Mouse (Mus musculus): ENCODE results near the gene Il1r1. TPM values are rescaled to one million over a fixed set of nuclear protein-coding genes. Genes with fewer than 3 reads are reported as not detected.

The Il1r1 gene
- polyA plus RNA-seq, 1 experiment, result 0.49 TPM

- TF ChIP-seq POLR2A (IDR thresholded peaks at IDR 0.05; ENCODE audit: insufficient read depth, low read length), result no peak
- no peak for TF ChIP-seq CTCF (IDR thresholded peaks at IDR 0.05; ENCODE audit: low read depth, low read length)
- no peak for TF ChIP-seq EP300 (IDR thresholded peaks at IDR 0.05; ENCODE audit: insufficient read depth, low read depth, low read length)
- Histone ChIP-seq H3K27me3 (ENCODE audit: control insufficient read depth, insufficient read depth, low read length, poor library complexity, severe bottlenecking) (no peaks in the 10 kb centered on the region), H3K36me3 (ENCODE audit: control insufficient read depth, insufficient read depth, low read length, poor library complexity, severe bottlenecking) (no peaks in the 10 kb centered on the region), H3K9me3 (replicated peaks; ENCODE audit: control insufficient read depth, insufficient read depth, low read length, poor library complexity, severe bottlenecking) (no peaks in the 10 kb centered on the region), H3K4me1 (ENCODE audit: control insufficient read depth, insufficient read depth, low read length) (no peaks in the 10 kb centered on the region), H3K27ac (ENCODE audit: insufficient read depth, low read length) (no peak overlapping the region), H3K4me3 (ENCODE audit: low read depth, low read length) (no peak overlapping the region), H3K9ac (ENCODE audit: low read depth, poor library complexity, severe bottlenecking) (no peak overlapping the region)
Observed at GRCm38 (mm10) chr1:40223591-40223990, 1.3 kb upstream of the Il1r1 start.

- H3K27ac ChIP-seq (ENCODE audit: insufficient read depth, low read length), result no peak overlapping the region
- H3K27me3 ChIP-seq (ENCODE audit: control insufficient read depth, insufficient read depth, low read length, poor library complexity, severe bottlenecking), result no peaks in the 10 kb centered on the region
- H3K9me3 ChIP-seq (replicated peaks; ENCODE audit: control insufficient read depth, insufficient read depth, low read length, poor library complexity, severe bottlenecking), result no peaks in the 10 kb centered on the region
- H3K9ac ChIP-seq (ENCODE audit: low read depth, poor library complexity, severe bottlenecking), result no peak overlapping the region
- H3K4me1 ChIP-seq (ENCODE audit: control insufficient read depth, insufficient read depth, low read length), result no peaks in the 10 kb centered on the region
- no peak overlapping the region for H3K4me3 ChIP-seq (ENCODE audit: low read depth, low read length)
- no peaks in the 10 kb centered on the region for H3K36me3 ChIP-seq (ENCODE audit: control insufficient read depth, insufficient read depth, low read length, poor library complexity, severe bottlenecking)
- no peak for TF ChIP-seq EP300 (IDR thresholded peaks at IDR 0.05; ENCODE audit: insufficient read depth, low read depth, low read length)
- TF ChIP-seq POLR2A (IDR thresholded peaks at IDR 0.05; ENCODE audit: insufficient read depth, low read length), result no peak
- no peak for TF ChIP-seq CTCF (IDR thresholded peaks at IDR 0.05; ENCODE audit: low read depth, low read length)
Observed at GRCm38 (mm10) chr1:40225580-40225979, 700 bp downstream of the Il1r1 start.

GRCm38 (mm10) chr1:40229033-40229432 is 4.2 kb downstream of the Il1r1 start:
- TF ChIP-seq CTCF (IDR thresholded peaks at IDR 0.05; ENCODE audit: low read depth, low read length), result no peak
- no peak for TF ChIP-seq EP300 (IDR thresholded peaks at IDR 0.05; ENCODE audit: insufficient read depth, low read depth, low read length)
- no peak for TF ChIP-seq POLR2A (IDR thresholded peaks at IDR 0.05; ENCODE audit: insufficient read depth, low read length)
- H3K9ac ChIP-seq (ENCODE audit: low read depth, poor library complexity, severe bottlenecking), result no peak overlapping the region
- H3K36me3 ChIP-seq (ENCODE audit: control insufficient read depth, insufficient read depth, low read length, poor library complexity, severe bottlenecking), result no peaks in the 10 kb centered on the region
- H3K27ac ChIP-seq (ENCODE audit: insufficient read depth, low read length), result no peak overlapping the region
- H3K4me1 ChIP-seq (ENCODE audit: control insufficient read depth, insufficient read depth, low read length), result no peaks in the 10 kb centered on the region
- no peaks in the 10 kb centered on the region for H3K27me3 ChIP-seq (ENCODE audit: control insufficient read depth, insufficient read depth, low read length, poor library complexity, severe bottlenecking)
- no peaks in the 10 kb centered on the region for H3K9me3 ChIP-seq (replicated peaks; ENCODE audit: control insufficient read depth, insufficient read depth, low read length, poor library complexity, severe bottlenecking)
- H3K4me3 ChIP-seq (ENCODE audit: low read depth, low read length), result no peak overlapping the region

GRCm38 (mm10) chr1:40229771-40230280 is 4.9 kb downstream of the Il1r1 start:
- Histone ChIP-seq H3K9ac (ENCODE audit: low read depth, poor library complexity, severe bottlenecking) (no peak overlapping the region), H3K27me3 (ENCODE audit: control insufficient read depth, insufficient read depth, low read length, poor library complexity, severe bottlenecking) (no peaks in the 10 kb centered on the region), H3K4me3 (ENCODE audit: low read depth, low read length) (no peak overlapping the region), H3K36me3 (ENCODE audit: control insufficient read depth, insufficient read depth, low read length, poor library complexity, severe bottlenecking) (no peaks in the 10 kb centered on the region), H3K27ac (ENCODE audit: insufficient read depth, low read length) (no peak overlapping the region), H3K9me3 (replicated peaks; ENCODE audit: control insufficient read depth, insufficient read depth, low read length, poor library complexity, severe bottlenecking) (no peaks in the 10 kb centered on the region), H3K4me1 (ENCODE audit: control insufficient read depth, insufficient read depth, low read length) (no peaks in the 10 kb centered on the region)
- no peak for TF ChIP-seq POLR2A (IDR thresholded peaks at IDR 0.05; ENCODE audit: insufficient read depth, low read length)
- TF ChIP-seq CTCF (IDR thresholded peaks at IDR 0.05; ENCODE audit: low read depth, low read length), result no peak
- TF ChIP-seq EP300 (IDR thresholded peaks at IDR 0.05; ENCODE audit: insufficient read depth, low read depth, low read length), result no peak

- H3K4me3 ChIP-seq (ENCODE audit: low read depth, low read length), result no peak overlapping the region
- H3K9ac ChIP-seq (ENCODE audit: low read depth, poor library complexity, severe bottlenecking), result no peak overlapping the region
- no peak for TF ChIP-seq POLR2A (IDR thresholded peaks at IDR 0.05; ENCODE audit: insufficient read depth, low read length)
- TF ChIP-seq EP300 (IDR thresholded peaks at IDR 0.05; ENCODE audit: insufficient read depth, low read depth, low read length), result no peak
- TF ChIP-seq CTCF (IDR thresholded peaks at IDR 0.05; ENCODE audit: low read depth, low read length), result no peak
- H3K4me1 ChIP-seq (ENCODE audit: control insufficient read depth, insufficient read depth, low read length), result no peaks in the 10 kb centered on the region
- no peaks in the 10 kb centered on the region for H3K36me3 ChIP-seq (ENCODE audit: control insufficient read depth, insufficient read depth, low read length, poor library complexity, severe bottlenecking)
- H3K27me3 ChIP-seq (ENCODE audit: control insufficient read depth, insufficient read depth, low read length, poor library complexity, severe bottlenecking), result no peaks in the 10 kb centered on the region
- no peaks in the 10 kb centered on the region for H3K9me3 ChIP-seq (replicated peaks; ENCODE audit: control insufficient read depth, insufficient read depth, low read length, poor library complexity, severe bottlenecking)
- H3K27ac ChIP-seq (ENCODE audit: insufficient read depth, low read length), result no peak overlapping the region
Observed at GRCm38 (mm10) chr1:40230336-40230735, 5.5 kb downstream of the Il1r1 start.

- Histone ChIP-seq H3K9me3 (replicated peaks; ENCODE audit: control insufficient read depth, insufficient read depth, low read length, poor library complexity, severe bottlenecking) (no peaks in the 10 kb centered on the region), H3K27ac (ENCODE audit: insufficient read depth, low read length) (no peak overlapping the region), H3K36me3 (ENCODE audit: control insufficient read depth, insufficient read depth, low read length, poor library complexity, severe bottlenecking) (no peaks in the 10 kb centered on the region), H3K27me3 (ENCODE audit: control insufficient read depth, insufficient read depth, low read length, poor library complexity, severe bottlenecking) (no peaks in the 10 kb centered on the region), H3K4me3 (ENCODE audit: low read depth, low read length) (no peak overlapping the region), H3K9ac (ENCODE audit: low read depth, poor library complexity, severe bottlenecking) (no peak overlapping the region), H3K4me1 (ENCODE audit: control insufficient read depth, insufficient read depth, low read length) (no peaks in the 10 kb centered on the region)
- TF ChIP-seq EP300 (IDR thresholded peaks at IDR 0.05; ENCODE audit: insufficient read depth, low read depth, low read length), result no peak
- TF ChIP-seq POLR2A (IDR thresholded peaks at IDR 0.05; ENCODE audit: insufficient read depth, low read length), result no peak
- no peak for TF ChIP-seq CTCF (IDR thresholded peaks at IDR 0.05; ENCODE audit: low read depth, low read length)
Observed at GRCm38 (mm10) chr1:40231116-40231515, 6.2 kb downstream of the Il1r1 start.

All from ES-Bruce4 (cell line).